Mouse (Mus musculus): ENCODE data around the gene Ubxn1.
A peak's percentile ranks its signal among the peaks of the same experiment; 100 is the strongest.

DNA sequence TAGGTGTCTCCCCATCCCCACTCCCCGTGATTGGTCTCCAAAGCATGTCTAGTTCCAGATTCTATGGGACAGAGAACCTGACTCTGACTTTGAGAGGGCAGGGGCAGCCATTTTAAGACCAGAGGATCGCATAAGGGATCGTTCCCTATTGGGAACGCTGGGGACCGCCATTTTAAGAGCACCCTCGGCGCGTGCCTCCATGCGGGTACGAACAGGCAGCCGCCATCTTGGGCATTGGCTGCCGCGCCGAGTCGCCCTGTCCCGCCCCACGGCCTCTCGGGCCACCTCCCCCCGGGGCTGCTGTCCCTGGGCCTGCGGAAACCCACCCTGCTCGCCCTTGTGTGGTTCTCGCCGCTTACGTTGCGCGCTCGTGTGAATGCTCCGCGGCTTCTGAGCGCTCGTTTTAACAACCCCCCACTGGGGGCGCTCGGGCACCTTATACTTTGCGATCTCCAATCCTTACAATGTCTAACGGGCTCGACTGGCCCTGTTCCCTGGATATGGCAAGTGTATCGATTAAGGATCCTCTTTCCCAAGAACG, 34.0 kb upstream of the Ubxn1 start, which contains the start of gene Bscl2:
- peak; percentile 39; the same call in 1 of the 2 replicates for TF ChIP-seq CTCF (IDR thresholded peaks at IDR 0.05; ENCODE audit: borderline replicate concordance, insufficient read depth, low read depth, low read length)
- peak; percentile 45 for TF ChIP-seq POLR2A (IDR thresholded peaks at IDR 0.05; ENCODE audit: borderline replicate concordance, insufficient read depth, low read length)
